Comparison of ENCODE assay signal across 17 mouse cellular contexts in genomic region chr2:83165853-83166252, GRCm38 (mm10).
DNase-seq lines count a peak whose midpoint lies in the region; ATAC-seq and TF ChIP-seq lines count a peak whose summit lies in the region.
"Had no signal": no experiment of that assay in that cellular context is flagged by ENCODE, and none has a peak within 500 bp of the region (broad histone marks: within the 10 kb centered on the region; RNA-seq: fewer than 3 reads in every experiment).

No protein-coding gene starts in this region.

- DNase-seq in embryo, embryonic 10.5 days (ENCODE audit: low spot score) = peak; percentile 5
- DNase-seq in embryo, embryonic 10 days (ENCODE audit: low spot score) = no peak
- peak; percentile 9 for DNase-seq in forebrain, postnatal 0 days
- peak; percentile 54 for DNase-seq in retina, postnatal 1 day
- DNase-seq in heart, postnatal 4 days = no peak
- DNase-seq: lung, adult 2 months; lung, postnatal 4 days; right cerebral cortex, adult 18-20 months; thymus, postnatal 14 days had no signal

- no peak for TF ChIP-seq CTCF in forebrain, postnatal 0 days (IDR thresholded peaks at IDR 0.05; ENCODE audit: low read depth)

- no peak overlapping the region for H3K27ac ChIP-seq in midbrain, embryonic 13.5 days
- H3K27ac ChIP-seq in midbrain, embryonic 16.5 days (ENCODE audit: low read length) = no peak overlapping the region
- no peak overlapping the region for H3K27ac ChIP-seq in forebrain, postnatal 0 days (ENCODE audit: low read depth, low read length)
- no peak overlapping the region for H3K27ac ChIP-seq in heart, embryonic 12.5 days (ENCODE audit: poor library complexity, severe bottlenecking)
- H3K27ac ChIP-seq: kidney, postnatal 0 days; limb, embryonic 15.5 days; neural tube, embryonic 15.5 days had no signal

- H3K4me2 ChIP-seq in midbrain, embryonic 13.5 days (replicated peaks) = no peak overlapping the region
- H3K4me2 ChIP-seq in midbrain, embryonic 16.5 days (ENCODE audit: low read length) = no peak overlapping the region
- no peak overlapping the region for H3K4me2 ChIP-seq in forebrain, postnatal 0 days (ENCODE audit: low read depth)
- H3K4me2 ChIP-seq in heart, embryonic 12.5 days = no peak overlapping the region
- H3K4me2 ChIP-seq: limb, embryonic 15.5 days; neural tube, embryonic 15.5 days had no signal

- no peaks in the 10 kb centered on the region for H3K9me3 ChIP-seq in midbrain, embryonic 13.5 days
- H3K9me3 ChIP-seq in midbrain, embryonic 16.5 days (replicated peaks; ENCODE audit: control insufficient read depth, low read length, poor library complexity, severe bottlenecking) = no peaks in the 10 kb centered on the region
- no peaks in the 10 kb centered on the region for H3K9me3 ChIP-seq in forebrain, postnatal 0 days (ENCODE audit: low read length)
- no peaks in the 10 kb centered on the region for H3K9me3 ChIP-seq in heart, embryonic 12.5 days (replicated peaks)
- H3K9me3 ChIP-seq: limb, embryonic 15.5 days; neural tube, embryonic 15.5 days had no signal

- H3K4me3 ChIP-seq in midbrain, embryonic 13.5 days (replicated peaks) = no peak overlapping the region
- H3K4me3 ChIP-seq in midbrain, embryonic 16.5 days (ENCODE audit: low read depth, low read length) = no peak overlapping the region
- no peak overlapping the region for H3K4me3 ChIP-seq in forebrain, postnatal 0 days (ENCODE audit: low read depth, low read length)
- H3K4me3 ChIP-seq in heart, embryonic 12.5 days = no peak overlapping the region
- H3K4me3 ChIP-seq: erythroblast, embryonic 14.5 days; limb, embryonic 15.5 days; neural tube, embryonic 15.5 days had no signal

- no peaks in the 10 kb centered on the region for H3K27me3 ChIP-seq in midbrain, embryonic 13.5 days
- no peaks in the 10 kb centered on the region for H3K27me3 ChIP-seq in midbrain, embryonic 16.5 days (ENCODE audit: control insufficient read depth, insufficient read depth, low read depth, low read length)
- no peaks in the 10 kb centered on the region for H3K27me3 ChIP-seq in forebrain, postnatal 0 days (ENCODE audit: insufficient read depth, low read length)
- no peaks in the 10 kb centered on the region for H3K27me3 ChIP-seq in heart, embryonic 12.5 days (replicated peaks)
- H3K27me3 ChIP-seq: limb, embryonic 15.5 days; neural tube, embryonic 15.5 days had no signal

- ATAC-seq in midbrain, embryonic 13.5 days = peak; percentile 45
- ATAC-seq in midbrain, embryonic 16.5 days = no peak
- ATAC-seq in forebrain, postnatal 0 days = peak; percentile 55; the same call in 1 of the 2 replicates
- ATAC-seq in heart, embryonic 12.5 days (ENCODE audit: insufficient number of reproducible peaks, low FRiP score) = no peak
- ATAC-seq: intestine, postnatal 0 days had no signal

- WGBS in midbrain, embryonic 13.5 days = 38% methylated on average over 4 of the region's 4 CpGs
- 30% methylated on average over 4 of the region's 4 CpGs for whole genome bisulfite sequencing in midbrain, embryonic 16.5 days
- 25% methylated on average over 4 of the region's 4 CpGs for WGBS in forebrain, postnatal 0 days
- 77% methylated on average over 4 of the region's 4 CpGs for WGBS in heart, embryonic 12.5 days

- H3K9ac ChIP-seq in midbrain, embryonic 13.5 days (replicated peaks) = no peak overlapping the region
- no peak overlapping the region for H3K9ac ChIP-seq in midbrain, embryonic 16.5 days (ENCODE audit: low read depth, low read length)
- H3K9ac ChIP-seq in forebrain, postnatal 0 days = no peak overlapping the region
- no peak overlapping the region for H3K9ac ChIP-seq in heart, embryonic 12.5 days
- H3K9ac ChIP-seq: limb, embryonic 15.5 days; neural tube, embryonic 15.5 days had no signal

- H3K4me1 ChIP-seq in midbrain, embryonic 13.5 days (replicated peaks) = no peaks in the 10 kb centered on the region
- no peaks in the 10 kb centered on the region for H3K4me1 ChIP-seq in midbrain, embryonic 16.5 days (ENCODE audit: control insufficient read depth, insufficient read depth, low read length)
- H3K4me1 ChIP-seq in forebrain, postnatal 0 days (ENCODE audit: insufficient read depth) = no peaks in the 10 kb centered on the region
- no peaks in the 10 kb centered on the region for H3K4me1 ChIP-seq in heart, embryonic 12.5 days (replicated peaks)
- H3K4me1 ChIP-seq: limb, embryonic 15.5 days; neural tube, embryonic 15.5 days had no signal

- no peaks in the 10 kb centered on the region for H3K36me3 ChIP-seq in midbrain, embryonic 13.5 days
- H3K36me3 ChIP-seq in midbrain, embryonic 16.5 days (ENCODE audit: control insufficient read depth, insufficient read depth, low read length) = no peaks in the 10 kb centered on the region
- H3K36me3 ChIP-seq in forebrain, postnatal 0 days (ENCODE audit: insufficient read depth) = no peaks in the 10 kb centered on the region
- no peaks in the 10 kb centered on the region for H3K36me3 ChIP-seq in heart, embryonic 12.5 days
- H3K36me3 ChIP-seq: limb, embryonic 15.5 days; neural tube, embryonic 15.5 days had no signal

Comparison
In these comparisons a context has a peak if more than half of its experiments do, and no peak if none do; other contexts are left out.
1. DNase-seq: peak in embryo, embryonic 10.5 days (single experiment), forebrain, postnatal 0 days (single experiment) and retina, postnatal 1 day (single experiment); none in embryo, embryonic 10 days (single experiment) and heart, postnatal 4 days (single experiment).
2. ATAC-seq: peak in midbrain, embryonic 13.5 days (single experiment) and forebrain, postnatal 0 days (single experiment); none in midbrain, embryonic 16.5 days (single experiment) and heart, embryonic 12.5 days (single experiment).